Mouse (Mus musculus) heart, postnatal 25 days (tissue): Measurements from ENCODE around the gene Gcnt3. TPM values are rescaled to one million over a fixed set of nuclear protein-coding genes. Genes with fewer than 3 reads are reported as not detected.
A peak's percentile ranks its signal among the peaks of the same experiment; 100 is the strongest.

Experiments used
- DNase-seq: peaks from one replicate; pipeline ENCODE4 v3.0.0; 2022; ENCODE audit warnings: low spot score
- intact Hi-C: fragments of 180-260 bp; cut with DNase I; formaldehyde crosslinking; loops from one replicate; pipeline ENCODE4 v1.15.1; 2025
- total RNA-seq, 2 experiments: library from RNA; stranded (reverse); gene quantifications; 2 replicates each; pipeline ENCODE4 v1.2.3; 2021

The Gcnt3 gene
- total RNA-seq, result under 1 TPM in 1 of 2 experiments, not detected in 1; 0.08 TPM

DNA sequence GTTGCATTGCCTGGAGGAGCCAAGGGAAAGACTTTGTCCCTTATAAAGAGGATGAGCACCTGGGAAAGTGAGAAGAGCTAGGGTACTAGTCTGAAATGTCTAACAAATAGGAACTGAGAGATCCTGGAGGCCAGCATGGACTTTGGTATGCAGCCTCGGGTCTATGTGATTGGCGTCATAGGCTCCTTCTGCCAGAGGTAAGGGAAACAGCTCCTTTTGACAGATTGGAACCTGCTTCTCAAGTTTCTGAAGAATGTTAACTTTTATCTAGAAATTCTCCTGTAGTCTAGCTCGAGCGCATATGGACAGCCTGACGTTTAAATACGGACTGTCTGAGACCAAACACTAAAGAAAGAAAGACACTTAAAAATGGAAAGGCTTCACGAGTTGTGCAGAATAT is at the start of gene Gcnt3:
Gcnt3 (minus strand) TSS at position 101 of the 400 bp plus-strand sequence.
- no peak for DNase-seq

DNA sequence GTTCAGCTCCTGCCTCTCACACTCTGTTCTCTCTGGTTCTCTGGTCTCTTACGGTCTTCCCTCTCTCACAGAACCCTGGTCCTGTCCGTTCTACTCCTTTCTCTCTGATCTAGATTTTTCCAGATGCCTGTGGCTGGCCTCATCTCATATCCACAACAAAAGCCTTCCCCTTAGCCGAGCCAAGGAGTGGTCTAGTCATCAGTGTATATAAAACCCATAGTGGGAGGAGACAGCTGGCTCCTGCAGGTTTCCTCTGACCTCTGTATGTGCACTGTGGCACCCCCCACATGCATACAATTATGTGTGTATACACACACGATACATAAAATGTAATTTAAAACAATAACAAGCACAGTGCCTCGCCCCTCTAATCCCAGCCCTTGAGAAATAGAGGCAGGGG is 49.5 kb upstream of the Gcnt3 start:
- DNase-seq, result no peak
- intact Hi-C loops, result no loop called here

More for the DNA sequence above, at the start of gene Gcnt3:
- intact Hi-C loops, result no loop called here

DNA sequence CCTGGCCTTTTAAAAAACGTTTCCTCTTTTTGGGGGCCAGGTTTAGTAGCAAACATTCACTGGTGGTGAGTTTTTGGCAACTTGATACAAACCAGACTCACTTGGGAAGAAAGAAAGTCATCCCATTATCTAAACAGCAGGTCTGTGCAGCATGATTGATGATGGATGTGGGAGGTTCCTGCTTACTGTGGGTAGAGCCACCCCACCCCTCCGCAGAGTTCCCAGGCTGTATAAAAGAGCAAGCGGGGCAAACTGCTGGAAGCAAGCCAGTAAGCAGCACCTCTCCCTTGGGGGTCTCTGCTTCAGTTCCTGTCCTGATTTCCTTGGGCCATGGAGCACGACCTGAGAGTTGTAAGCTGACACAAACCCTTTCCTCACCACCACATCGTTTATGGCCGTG is 48.2 kb upstream of the Gcnt3 start:
- intact Hi-C loops, result no loop called here
- no peak for DNase-seq

DNA sequence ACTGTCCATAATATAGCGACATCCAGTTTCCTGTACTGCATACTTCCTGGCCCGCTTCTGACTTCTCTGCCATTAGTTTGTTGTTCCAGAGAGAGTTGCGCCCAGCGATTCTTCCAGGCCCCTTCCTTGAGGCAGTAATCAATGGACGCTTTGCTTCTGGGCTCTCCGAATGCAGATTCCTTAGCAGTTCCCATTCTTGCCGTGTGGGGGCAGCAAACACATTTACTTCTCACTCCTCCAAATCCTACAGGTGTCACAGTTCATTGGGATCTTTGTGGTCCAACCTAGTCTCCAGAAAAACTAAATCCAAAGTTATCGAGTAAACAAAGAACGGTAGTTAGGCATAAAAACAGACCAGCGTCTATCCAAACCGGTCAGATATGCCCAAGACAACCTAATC is 46.2 kb upstream of the Gcnt3 start:
- no peak for DNase-seq
- intact Hi-C loops, result loop anchor here (5.0 kb wide), 1 partner anchor 137 kb away; no protein-coding TSS in a partner anchor

DNA sequence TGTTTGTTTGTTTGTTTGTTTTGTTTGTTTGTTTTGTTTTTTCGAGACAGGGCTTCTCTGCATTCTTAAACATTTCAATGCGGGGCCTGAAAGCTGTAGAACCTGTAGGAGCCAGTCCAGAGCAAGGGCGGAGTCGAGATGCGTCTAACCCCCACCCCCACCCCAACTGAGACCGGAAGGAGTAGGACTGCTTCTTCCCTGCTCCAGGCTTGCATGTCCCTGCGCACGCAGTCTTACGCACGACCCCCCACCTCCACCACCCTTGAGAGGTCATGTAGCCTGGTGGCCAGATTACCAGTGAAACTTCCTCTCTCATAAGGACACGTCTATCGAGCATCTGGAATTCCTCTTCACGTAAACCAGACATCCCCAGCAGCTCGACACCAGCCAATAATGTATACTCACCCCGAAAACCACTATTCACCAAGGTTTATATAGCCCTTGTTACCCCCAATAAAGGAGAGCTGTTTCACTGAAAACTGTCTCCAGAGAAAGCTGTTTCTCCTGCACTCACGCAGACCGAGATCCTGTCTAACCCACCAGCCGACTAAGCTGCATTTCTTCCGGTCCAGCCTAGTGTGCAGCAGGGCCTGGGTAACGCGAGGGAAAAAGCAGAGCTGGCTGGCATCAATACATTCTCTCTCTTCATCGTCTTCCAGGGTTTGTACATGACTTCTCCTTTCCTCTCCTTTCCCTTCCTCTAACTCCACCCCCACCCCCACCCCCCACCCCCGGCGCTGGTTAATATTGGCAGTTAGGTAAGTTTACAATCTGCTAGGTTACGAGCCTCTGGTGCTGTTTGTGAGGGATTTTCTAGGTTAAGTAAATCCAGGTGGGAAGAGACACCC is 44.7 kb upstream of the Gcnt3 start:
- intact Hi-C loops, result loop anchor here (5.0 kb wide), 1 partner anchor 135 kb away; no protein-coding TSS in a partner anchor
- no peak for DNase-seq

DNA sequence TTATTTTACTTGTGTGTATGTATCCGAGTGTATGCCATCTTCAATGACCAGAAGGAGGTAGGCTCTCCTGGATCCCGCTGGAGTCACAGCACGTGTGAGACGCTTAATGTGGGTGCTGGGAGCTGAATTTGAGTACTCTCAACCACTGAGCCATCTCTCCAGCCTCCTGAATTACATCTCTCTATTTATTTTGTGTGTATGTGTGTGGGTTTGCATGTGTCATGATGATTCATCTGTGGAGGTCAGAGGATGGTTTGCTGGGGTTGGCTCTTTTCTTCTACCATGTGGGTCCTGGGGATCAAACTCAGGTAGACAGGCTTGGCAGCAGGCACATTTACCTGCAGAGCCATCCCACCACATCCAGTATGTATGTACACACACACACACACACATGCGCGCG is 43.9 kb upstream of the Gcnt3 start:
- no peak for DNase-seq
- intact Hi-C loops, result loop anchor here (2.0 to 5.0 kb wide), 2 partner anchors 63 to 134 kb away; no protein-coding TSS in a partner anchor

DNA sequence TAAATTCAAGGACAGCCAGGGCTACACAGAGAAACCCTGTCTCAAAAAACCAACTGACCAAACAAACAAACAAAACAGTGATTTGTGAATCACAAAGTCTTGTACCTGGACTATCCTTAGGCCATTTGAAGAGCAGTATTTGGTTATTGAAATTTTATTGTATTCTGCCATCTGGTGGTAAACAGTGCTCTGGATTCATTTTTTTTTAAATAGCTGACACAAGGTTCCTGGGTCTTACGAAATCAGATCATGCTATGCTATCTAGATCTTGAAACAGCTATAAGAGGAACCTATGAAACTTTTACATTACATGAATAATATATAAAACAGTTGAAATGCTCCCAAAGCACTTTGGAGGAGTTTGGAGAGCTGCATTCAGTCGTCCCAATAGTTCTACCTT is 43.1 kb upstream of the Gcnt3 start:
- intact Hi-C loops, result loop anchor here (2.0 to 5.0 kb wide), 2 partner anchors 62 to 134 kb away; no protein-coding TSS in a partner anchor
- DNase-seq, result no peak

DNA sequence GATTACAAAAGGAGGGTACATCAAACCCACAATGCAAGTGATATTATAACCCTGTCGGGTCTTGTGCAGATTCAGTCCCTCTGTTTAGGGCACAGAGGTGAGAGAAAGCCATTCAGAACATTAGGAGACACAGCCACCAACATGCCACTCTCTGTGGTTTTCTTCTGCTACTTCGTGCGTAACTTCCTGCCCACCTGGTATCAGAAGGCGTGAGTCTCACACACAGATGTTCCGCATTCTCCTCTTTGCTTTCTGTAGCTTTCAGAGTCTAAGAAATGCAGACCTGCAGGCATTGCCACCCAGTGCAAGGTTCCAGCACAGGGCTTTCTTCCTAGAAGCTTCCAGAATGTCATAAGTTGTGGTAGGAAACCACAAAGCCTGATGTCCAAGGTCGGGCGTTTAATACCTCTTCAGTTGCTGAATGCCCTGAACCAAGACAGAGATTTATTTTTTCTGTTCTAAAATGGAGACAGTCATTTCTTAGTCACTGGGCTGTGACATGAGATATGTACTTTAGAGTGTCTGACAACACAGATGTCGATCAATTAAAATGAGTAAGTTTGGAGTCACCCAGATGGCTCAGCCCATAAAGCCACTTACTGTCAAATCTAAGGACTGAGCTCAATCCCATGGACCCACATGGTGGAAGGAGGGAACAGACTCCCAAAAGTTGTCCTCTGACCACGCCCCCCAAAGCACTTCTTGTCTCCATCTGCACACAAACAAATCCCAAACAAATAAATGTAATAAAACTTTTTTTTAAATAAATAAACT is 42.3 kb upstream of the Gcnt3 start:
- intact Hi-C loops, result loop anchor here (2.0 to 5.0 kb wide), 2 partner anchors 61 to 133 kb away; no protein-coding TSS in a partner anchor

DNA sequence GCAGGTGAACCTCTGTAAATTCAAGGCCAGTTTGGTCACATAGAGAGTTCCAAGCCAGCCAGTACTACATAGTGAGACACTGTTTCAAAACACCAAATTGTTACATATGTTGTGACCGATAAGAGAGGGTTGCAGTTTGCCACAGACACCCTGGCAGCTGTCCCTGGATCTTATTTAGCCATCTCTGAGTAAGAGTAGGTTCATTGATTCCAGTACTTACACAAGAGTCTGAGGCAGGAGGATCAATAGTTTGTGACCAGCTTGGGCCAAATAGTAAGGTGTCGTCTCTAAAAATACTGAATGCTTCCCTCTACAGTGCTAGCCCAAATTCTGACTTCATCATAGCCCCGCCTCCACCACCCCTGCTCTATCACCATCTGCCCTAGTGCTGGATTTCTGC is 40.1 kb upstream of the Gcnt3 start:
- DNase-seq, result no peak
- intact Hi-C loops, result no loop called here

More for the DNA sequence above, 42.3 kb upstream of the Gcnt3 start:
- no peak for DNase-seq

DNA sequence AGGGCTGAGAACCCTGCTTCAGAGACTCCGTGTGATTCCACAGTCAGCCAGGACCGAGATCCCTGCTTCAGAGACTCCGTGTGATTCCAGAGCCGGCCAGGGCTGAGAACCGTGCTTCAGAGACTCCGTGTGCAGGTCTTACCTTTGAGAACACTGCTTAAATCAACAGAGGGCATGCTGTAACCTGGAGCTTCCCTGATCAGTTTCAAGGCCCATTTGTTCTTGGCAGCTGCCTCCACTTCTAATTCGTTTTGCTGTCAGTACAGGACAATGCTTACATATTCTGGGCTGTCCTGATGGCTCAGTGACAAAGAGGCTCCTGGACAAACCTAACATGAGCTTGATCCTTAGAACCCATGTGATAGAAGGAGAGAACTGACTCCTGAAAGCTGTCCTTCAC is 39.3 kb upstream of the Gcnt3 start:
- no peak for DNase-seq
- intact Hi-C loops, result no loop called here

DNA sequence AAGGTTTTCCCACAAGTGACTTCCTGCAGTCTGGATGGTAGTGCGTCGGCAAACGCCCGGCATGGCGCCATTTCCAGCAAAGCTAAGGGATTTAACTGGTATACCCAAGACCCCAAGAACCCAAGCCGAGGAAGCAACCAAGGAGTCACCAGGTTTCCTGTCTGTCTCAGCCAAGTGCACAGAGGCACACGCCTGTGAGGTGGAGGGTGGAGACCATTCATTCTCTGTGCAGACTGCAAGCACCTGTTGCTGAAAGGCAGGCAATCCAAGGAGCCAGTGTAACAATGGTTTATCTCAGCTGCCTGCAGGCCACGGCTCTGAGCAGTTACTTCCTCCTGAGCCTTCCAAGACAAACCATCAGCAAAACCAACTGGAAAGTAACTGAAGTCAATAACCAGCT is 34.5 kb upstream of the Gcnt3 start:
- DNase-seq, result no peak
- intact Hi-C loops, result no loop called here

DNA sequence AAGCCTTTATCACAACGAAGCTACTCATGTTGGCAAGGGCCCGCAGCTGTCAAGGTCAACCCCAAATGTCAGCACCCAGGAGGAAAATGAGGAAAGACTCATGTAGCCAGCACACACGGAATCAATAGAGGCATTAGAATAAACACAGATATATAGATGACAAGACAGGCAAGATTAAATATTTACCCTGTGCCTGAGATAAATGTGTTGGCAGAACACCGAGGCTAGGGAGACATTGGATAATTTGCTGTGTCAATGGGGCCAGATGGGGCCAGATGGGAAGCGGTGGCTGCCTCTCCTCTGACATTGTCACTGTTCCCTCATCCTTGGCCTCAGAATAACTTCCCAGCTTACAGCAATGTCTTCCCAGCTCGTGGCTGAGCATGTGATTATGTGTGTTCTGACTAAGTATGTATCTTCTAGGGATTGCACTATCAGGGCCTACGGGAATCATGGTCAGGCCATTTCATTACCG is 32.1 kb upstream of the Gcnt3 start:
- intact Hi-C loops, result no loop called here
- peak; percentile 61 for DNase-seq

DNA sequence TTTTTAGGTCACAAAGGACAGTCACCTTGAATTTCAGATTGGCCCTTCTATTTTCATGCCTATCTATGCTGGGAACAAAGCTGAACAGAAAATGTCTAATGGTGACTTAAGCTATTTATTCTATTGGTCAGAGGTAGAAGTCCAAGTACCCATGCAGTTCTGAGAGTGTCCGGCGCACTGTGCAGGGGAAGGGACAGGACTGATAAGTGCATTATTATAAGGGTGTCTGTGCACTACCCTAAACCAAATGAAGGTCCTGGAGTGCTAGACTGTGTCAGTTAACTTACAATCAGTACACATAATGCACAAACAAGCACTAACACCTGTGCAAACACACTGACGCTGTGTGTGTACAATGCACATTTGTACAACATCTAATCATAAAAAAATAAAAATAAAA is 29.6 kb upstream of the Gcnt3 start:
- no peak for DNase-seq
- intact Hi-C loops, result no loop called here

DNA sequence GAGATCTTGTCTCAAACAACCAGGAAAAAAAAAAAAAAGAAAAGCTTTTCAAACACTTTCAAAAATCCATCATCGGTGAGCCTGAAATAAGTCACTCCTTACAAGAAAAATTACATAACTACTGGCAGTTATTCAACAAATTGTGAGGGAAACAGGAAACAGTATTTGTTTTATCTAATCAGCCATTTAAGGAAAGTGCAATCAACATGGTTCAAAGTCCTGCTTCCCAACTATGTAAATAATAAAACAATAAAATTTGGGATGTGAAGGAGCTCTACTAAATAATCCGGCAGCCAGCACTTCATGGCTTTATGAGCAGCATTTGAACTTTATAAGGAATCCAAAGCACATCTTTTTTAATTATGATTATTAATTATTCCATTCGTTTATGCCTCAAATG is 24.1 kb upstream of the Gcnt3 start:
- no peak for DNase-seq
- intact Hi-C loops, result no loop called here

DNA sequence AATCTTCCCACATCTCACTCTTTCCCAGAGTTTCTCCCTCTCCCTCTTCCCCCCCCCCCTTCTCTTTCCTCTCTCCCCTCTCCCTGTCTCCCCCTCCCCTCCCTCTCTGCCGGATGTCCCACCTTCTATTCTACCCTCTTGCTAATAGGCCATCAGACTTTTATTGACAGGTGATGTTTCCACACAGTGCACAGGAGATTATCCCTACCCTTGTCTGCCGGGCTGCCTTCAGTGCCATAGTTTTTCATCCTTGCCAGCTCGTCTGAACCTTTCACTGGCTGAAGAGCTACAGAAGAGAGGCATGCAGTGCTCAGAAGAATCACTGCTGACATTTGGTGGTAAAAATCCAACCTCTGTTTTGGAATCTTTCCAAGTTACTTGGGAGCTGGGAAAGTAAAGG is 15.5 kb upstream of the Gcnt3 start:
- no peak for DNase-seq
- intact Hi-C loops, result no loop called here

DNA sequence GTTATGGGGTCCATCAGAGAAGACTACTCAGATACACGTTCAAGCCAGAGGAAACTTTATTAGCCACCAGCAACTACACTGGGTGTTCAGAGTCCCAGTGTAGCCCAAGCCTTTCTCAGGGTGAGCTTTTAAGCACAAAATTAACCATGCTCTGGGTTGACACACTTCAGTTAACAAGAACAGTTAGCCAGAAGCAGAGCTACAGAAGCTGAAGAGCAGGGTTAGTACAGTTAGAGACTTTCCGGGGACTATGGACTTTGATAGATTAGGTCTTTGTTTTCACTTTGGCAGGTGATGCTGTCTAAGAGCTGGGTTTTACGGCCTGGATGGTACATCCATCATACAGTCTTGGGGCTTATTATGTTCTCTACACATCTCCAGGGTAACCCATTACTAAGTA is 14.8 kb upstream of the Gcnt3 start:
- DNase-seq, result no peak
- intact Hi-C loops, result no loop called here

DNA sequence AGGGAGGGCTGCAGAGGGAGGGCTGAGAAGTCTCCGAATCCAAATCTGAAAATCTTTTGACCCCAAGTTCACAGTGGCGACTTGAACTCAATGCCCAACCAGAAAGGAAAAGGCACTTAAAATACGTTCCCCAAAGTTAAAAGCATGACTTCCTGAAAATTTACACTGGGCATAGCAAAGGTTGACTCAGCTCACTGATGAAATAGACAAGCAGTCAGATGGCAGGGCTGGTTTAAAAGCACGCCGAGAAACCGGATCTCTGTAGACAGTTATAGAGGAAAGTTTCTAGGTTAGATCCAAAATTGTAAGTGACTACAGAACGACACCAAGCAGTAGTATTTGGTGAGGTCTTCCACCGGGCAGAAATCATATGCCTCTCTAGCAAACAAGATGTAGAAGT is 12.0 kb upstream of the Gcnt3 start:
- no peak for DNase-seq

DNA sequence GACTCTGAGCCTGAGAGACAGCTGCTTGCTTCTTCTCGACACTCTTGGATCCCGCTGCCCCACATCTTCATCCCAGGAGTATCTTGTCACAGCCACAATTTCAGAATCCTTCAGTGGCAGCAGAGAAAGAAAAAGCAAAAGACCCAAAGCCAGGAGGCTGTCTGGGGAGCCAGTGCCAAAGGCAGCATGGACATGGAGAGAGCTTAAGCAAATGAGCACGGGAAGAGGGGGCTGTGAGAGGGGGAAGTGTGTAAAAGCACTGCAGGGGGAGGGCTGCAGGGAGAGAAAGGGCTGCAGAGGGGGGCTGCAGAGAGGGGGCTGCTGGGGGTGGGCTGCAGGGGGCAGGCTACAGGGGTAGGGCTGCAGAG is 11.5 kb upstream of the Gcnt3 start:
- intact Hi-C loops, result no loop called here
- DNase-seq, result no peak

More for the DNA sequence above, 12.0 kb upstream of the Gcnt3 start:
- intact Hi-C loops, result no loop called here

DNA sequence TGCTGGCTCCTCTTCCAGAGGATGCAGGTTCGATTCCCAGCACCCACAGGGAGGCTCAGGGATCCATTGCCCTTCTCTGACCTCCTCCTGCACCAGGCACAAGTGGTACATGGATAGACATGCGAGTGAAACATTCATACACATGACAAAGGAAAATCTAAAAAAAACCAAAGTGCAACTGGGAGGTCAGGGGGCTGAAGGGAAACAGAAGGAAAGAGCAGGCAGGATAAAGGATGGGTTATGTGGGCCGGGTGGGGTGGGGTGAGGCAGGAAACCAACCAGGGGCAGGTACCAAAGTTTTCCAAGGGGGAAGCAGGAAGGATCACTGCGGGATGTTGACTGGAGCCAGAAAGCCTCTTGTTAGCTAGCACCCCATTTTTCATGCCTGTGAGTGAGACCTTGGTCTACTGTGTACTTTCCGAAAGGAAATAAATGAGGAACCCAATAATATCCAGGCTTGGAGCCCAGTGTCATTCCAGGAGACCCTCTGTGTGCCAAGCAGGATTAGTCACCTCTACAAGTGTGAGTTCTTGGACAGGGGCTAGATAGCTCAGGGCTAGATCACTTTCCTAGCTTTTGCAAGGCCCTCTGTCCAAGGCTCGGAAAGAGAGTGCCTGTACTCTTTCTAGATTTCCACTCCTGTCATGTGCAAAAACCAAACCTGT is 11.0 kb upstream of the Gcnt3 start:
- peak; percentile 60 for DNase-seq
- intact Hi-C loops, result no loop called here

DNA sequence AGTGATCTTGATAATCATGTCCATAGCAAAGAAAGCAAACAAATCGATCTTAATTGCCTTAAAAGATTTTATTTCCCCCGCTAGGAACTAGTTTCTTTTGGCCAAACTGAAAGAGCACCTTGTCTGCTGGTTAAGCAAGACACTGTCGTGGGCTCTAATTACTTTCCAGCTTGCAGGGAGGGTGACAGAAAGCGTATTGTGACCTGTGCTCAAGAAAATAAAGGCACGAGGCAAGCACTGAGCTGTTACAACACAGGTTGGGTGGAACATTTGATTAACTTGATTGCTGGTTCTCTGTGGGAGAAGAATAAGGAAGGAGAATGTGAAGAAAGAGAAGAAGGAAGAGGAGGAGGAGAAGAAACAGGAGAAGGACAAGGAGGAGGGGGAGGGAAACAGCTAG is 10.4 kb upstream of the Gcnt3 start:
- no peak for DNase-seq
- intact Hi-C loops, result no loop called here
